Mouse (Mus musculus): ENCODE results near the gene Crnkl1. TPM values are rescaled to one million over a fixed set of nuclear protein-coding genes. Genes with fewer than 3 reads are reported as not detected.

Gene Crnkl1
- polyA plus RNA-seq, 1 experiment from 2014 or later = 21.4 TPM

GRCm38 (mm10) chr2:145884913-145885785 is 49.7 kb downstream of the Crnkl1 start:
- no peak for DNase-seq
- H3K4me2 ChIP-seq = no peak overlapping the region

GRCm38 (mm10) chr2:145884036-145884912 is 50.5 kb downstream of the Crnkl1 start:
- Histone ChIP-seq H3K36me3 (no peaks in the 10 kb centered on the region), H3K4me2 (no peak overlapping the region), H3K9ac (no peak overlapping the region), H3K9me3 (replicated peaks) (no peaks in the 10 kb centered on the region; the same call in 1 of the 2 replicates), H3K4me3 (replicated peaks) (no peak overlapping the region), H3K27ac (peak overlapping the region; percentile 39), H3K27me3 (no peaks in the 10 kb centered on the region), H3K4me1 (replicated peaks) (peaks cover 15% of the 10 kb centered on the region; the same call in 1 of the 2 replicates)
- 22% methylated on average over 17 of the region's 17 CpGs for WGBS (ENCODE audit: insufficient replicate concordance)
- no peak for DNase-seq
- ATAC-seq (ENCODE audit: low read depth) = no peak

More at GRCm38 (mm10) chr2:145884913-145885785, 49.7 kb downstream of the Crnkl1 start:
- H3K4me3 ChIP-seq (replicated peaks) = no peak overlapping the region
- H3K4me1 ChIP-seq (replicated peaks) = peaks cover 15% of the 10 kb centered on the region; the same call in 1 of the 2 replicates
- 54% methylated on average over 14 of the region's 14 CpGs for WGBS (ENCODE audit: insufficient replicate concordance)
- no peaks in the 10 kb centered on the region for H3K36me3 ChIP-seq
- H3K27ac ChIP-seq = peak overlapping the region; percentile 39; the same call in 1 of the 2 replicates
- no peaks in the 10 kb centered on the region; the same call in 1 of the 2 replicates for H3K9me3 ChIP-seq (replicated peaks)
- H3K27me3 ChIP-seq = no peaks in the 10 kb centered on the region
- no peak overlapping the region for H3K9ac ChIP-seq
- ATAC-seq (ENCODE audit: low read depth) = no peak

- Histone ChIP-seq H3K36me3 (no peaks in the 10 kb centered on the region), H3K27ac (no peak overlapping the region), H3K4me1 (replicated peaks) (peaks cover 15% of the 10 kb centered on the region; the same call in 1 of the 2 replicates), H3K4me3 (replicated peaks) (no peak overlapping the region), H3K4me2 (no peak overlapping the region), H3K9ac (no peak overlapping the region), H3K27me3 (no peaks in the 10 kb centered on the region), H3K9me3 (replicated peaks) (no peaks in the 10 kb centered on the region; the same call in 1 of the 2 replicates)
- WGBS (ENCODE audit: insufficient replicate concordance) = 10% methylated on average over 2 of the region's 2 CpGs
- DNase-seq (no peak), ATAC-seq (ENCODE audit: low read depth) (no peak)
Observed at GRCm38 (mm10) chr2:145882398-145882797, 52.4 kb downstream of the Crnkl1 start.

- Histone ChIP-seq H3K27me3 (no peaks in the 10 kb centered on the region), H3K4me1 (replicated peaks) (peaks cover 15% of the 10 kb centered on the region; the same call in 1 of the 2 replicates), H3K36me3 (no peaks in the 10 kb centered on the region), H3K4me2 (no peak overlapping the region), H3K9me3 (replicated peaks) (no peaks in the 10 kb centered on the region; the same call in 1 of the 2 replicates), H3K4me3 (replicated peaks) (no peak overlapping the region), H3K27ac (no peak overlapping the region), H3K9ac (no peak overlapping the region)
- DNase-seq (no peak), ATAC-seq (ENCODE audit: low read depth) (no peak)
- 71% methylated on average over 5 of the region's 5 CpGs for WGBS (ENCODE audit: insufficient replicate concordance)
Observed at GRCm38 (mm10) chr2:145881932-145882331, 52.9 kb downstream of the Crnkl1 start.

- H3K4me2 ChIP-seq = no peak overlapping the region
- no peak for ATAC-seq (ENCODE audit: low read depth)
- no peaks in the 10 kb centered on the region for H3K27me3 ChIP-seq
- H3K27ac ChIP-seq = no peak overlapping the region
- H3K36me3 ChIP-seq = no peaks in the 10 kb centered on the region
- DNase-seq = no peak
- no peaks in the 10 kb centered on the region; the same call in 1 of the 2 replicates for H3K9me3 ChIP-seq (replicated peaks)
- peaks cover 15% of the 10 kb centered on the region; the same call in 1 of the 2 replicates for H3K4me1 ChIP-seq (replicated peaks)
- H3K9ac ChIP-seq = no peak overlapping the region
- WGBS (ENCODE audit: insufficient replicate concordance) = 45% methylated on average over 11 of the region's 11 CpGs
- no peak overlapping the region for H3K4me3 ChIP-seq (replicated peaks)
Observed at GRCm38 (mm10) chr2:145880887-145881747, 53.7 kb downstream of the Crnkl1 start.

GRCm38 (mm10) chr2:145877191-145877590 is 57.6 kb downstream of the Crnkl1 start:
- WGBS (ENCODE audit: insufficient replicate concordance) = 76% methylated on average over 3 of the region's 3 CpGs
- Histone ChIP-seq H3K27me3 (no peaks in the 10 kb centered on the region), H3K4me2 (no peak overlapping the region), H3K9me3 (replicated peaks) (no peaks in the 10 kb centered on the region; the same call in 1 of the 2 replicates), H3K4me1 (replicated peaks) (no peaks in the 10 kb centered on the region), H3K4me3 (replicated peaks) (no peak overlapping the region), H3K27ac (no peak overlapping the region), H3K36me3 (no peaks in the 10 kb centered on the region), H3K9ac (no peak overlapping the region)
- DNase-seq (no peak), ATAC-seq (ENCODE audit: low read depth) (no peak)

GRCm38 (mm10) chr2:145874879-145875482 is 59.8 kb downstream of the Crnkl1 start:
- no peaks in the 10 kb centered on the region for H3K4me1 ChIP-seq (replicated peaks)
- no peak overlapping the region for H3K4me3 ChIP-seq (replicated peaks)
- no peaks in the 10 kb centered on the region for H3K27me3 ChIP-seq
- H3K9ac ChIP-seq = no peak overlapping the region
- no peaks in the 10 kb centered on the region for H3K36me3 ChIP-seq
- ATAC-seq (ENCODE audit: low read depth) (no peak), DNase-seq (no peak)
- WGBS (ENCODE audit: insufficient replicate concordance) = 50% methylated on average over 3 of the region's 3 CpGs
- H3K27ac ChIP-seq = no peak overlapping the region
- no peaks in the 10 kb centered on the region for H3K9me3 ChIP-seq (replicated peaks)
- no peak overlapping the region for H3K4me2 ChIP-seq

GRCm38 (mm10) chr2:145873953-145874352 is 60.9 kb downstream of the Crnkl1 start:
- Histone ChIP-seq H3K36me3 (no peaks in the 10 kb centered on the region), H3K27ac (no peak overlapping the region), H3K9me3 (replicated peaks) (no peaks in the 10 kb centered on the region), H3K4me3 (replicated peaks) (no peak overlapping the region), H3K9ac (no peak overlapping the region), H3K27me3 (no peaks in the 10 kb centered on the region), H3K4me1 (replicated peaks) (no peaks in the 10 kb centered on the region), H3K4me2 (no peak overlapping the region)
- ATAC-seq (ENCODE audit: low read depth) (no peak), DNase-seq (no peak)
- 43% methylated on average over 1 of the region's 1 CpGs for WGBS (ENCODE audit: insufficient replicate concordance)

GRCm38 (mm10) chr2:145872099-145872498 is 62.7 kb downstream of the Crnkl1 start:
- no peaks in the 10 kb centered on the region for H3K36me3 ChIP-seq
- ATAC-seq (ENCODE audit: low read depth) = no peak
- no peaks in the 10 kb centered on the region for H3K27me3 ChIP-seq
- H3K4me3 ChIP-seq (replicated peaks) = no peak overlapping the region
- no peak overlapping the region for H3K4me2 ChIP-seq
- WGBS (ENCODE audit: insufficient replicate concordance) = 80% methylated on average over 1 of the region's 1 CpGs
- H3K9ac ChIP-seq = no peak overlapping the region
- no peaks in the 10 kb centered on the region for H3K4me1 ChIP-seq (replicated peaks)
- H3K9me3 ChIP-seq (replicated peaks) = no peaks in the 10 kb centered on the region
- no peak overlapping the region for H3K27ac ChIP-seq
- DNase-seq = no peak

GRCm38 (mm10) chr2:145871308-145871707 is 63.5 kb downstream of the Crnkl1 start:
- Histone ChIP-seq H3K9ac (no peak overlapping the region), H3K27me3 (no peaks in the 10 kb centered on the region), H3K27ac (no peak overlapping the region), H3K36me3 (no peaks in the 10 kb centered on the region), H3K4me2 (no peak overlapping the region), H3K4me3 (replicated peaks) (no peak overlapping the region), H3K4me1 (replicated peaks) (no peaks in the 10 kb centered on the region), H3K9me3 (replicated peaks) (no peaks in the 10 kb centered on the region)
- WGBS (ENCODE audit: insufficient replicate concordance) = 74% methylated on average over 4 of the region's 4 CpGs
- DNase-seq (no peak), ATAC-seq (ENCODE audit: low read depth) (no peak)
